In genomic region chr9:48538688-48539087, GRCm38 (mm10) we compare ENCODE assay signal across 8 mouse cellular contexts. TPM values are rescaled to one million over a fixed set of nuclear protein-coding genes. Genes with fewer than 3 reads are reported as not detected.
A peak's percentile ranks its signal among the peaks of the same experiment; 100 is the strongest.
DNase-seq lines count a peak whose midpoint lies in the region; ATAC-seq lines count a peak whose summit lies in the region.

No protein-coding gene starts in this region.

- peaks cover 7% of the 10 kb centered on the region for H3K27me3 ChIP-seq in heart, embryonic 14.5 days (ENCODE audit: control insufficient read depth, insufficient read depth, low read length)
- no peaks in the 10 kb centered on the region for H3K27me3 ChIP-seq in midbrain, embryonic 16.5 days (ENCODE audit: control insufficient read depth, insufficient read depth, low read depth, low read length)

- H3K9ac ChIP-seq in heart, embryonic 14.5 days (ENCODE audit: low read length), result no peak overlapping the region; the same call in 1 of the 2 replicates
- H3K9ac ChIP-seq in midbrain, embryonic 16.5 days (ENCODE audit: low read depth, low read length), result peak overlapping the region; percentile 27; the same call in 1 of the 2 replicates

- H3K4me2 ChIP-seq in heart, embryonic 14.5 days (ENCODE audit: low read length), result peak overlapping the region; percentile 63
- peak overlapping the region; percentile 57 for H3K4me2 ChIP-seq in midbrain, embryonic 16.5 days (ENCODE audit: low read length)

- ATAC-seq in heart, embryonic 14.5 days (ENCODE audit: insufficient number of reproducible peaks, insufficient read depth, low FRiP score, low read depth), result no peak
- ATAC-seq in common myeloid progenitor, adult 5-6 weeks (replicated peaks; ENCODE audit: low read depth, poor library complexity, severe bottlenecking), result 0 out of 2 replicates have a peak, but pooled peaks have one; percentile 8
- ATAC-seq in midbrain, embryonic 16.5 days, result 0 out of 2 replicates have a peak, but pooled peaks have one; percentile 21
- ATAC-seq in megakaryocyte progenitor cell, adult 5-6 weeks (replicated peaks; ENCODE audit: poor library complexity), result no peak

- DNase-seq in heart, postnatal 14 days, result no peak
- peak; percentile 68 for DNase-seq in CD4-positive helper T cell, adult 2 months (ENCODE audit: low read depth, low spot score)
- DNase-seq in hindlimb bud, embryonic 11.5 days (ENCODE audit: extremely low spot score, low read depth, low spot score), result peak; percentile 8
- DNase-seq in adrenal gland, adult 8-10 months, result no peak

- peaks cover 3 to 5% of the 10 kb centered on the region in 2 experiments; a peak in 1 of 4 replicates for H3K4me1 ChIP-seq in heart, embryonic 14.5 days (ENCODE audit: control insufficient read depth in 2 of 2, insufficient read depth in 2 of 2, low read length in 2 of 2)
- peaks cover 9% of the 10 kb centered on the region; the same call in 1 of the 2 replicates for H3K4me1 ChIP-seq in midbrain, embryonic 16.5 days (ENCODE audit: control insufficient read depth, insufficient read depth, low read length)

- H3K4me3 ChIP-seq in heart, embryonic 14.5 days (ENCODE audit: control insufficient read depth in 1 of 2, insufficient read depth in 1 of 2, low read depth in 1 of 2, low read length in 2 of 2), result peak overlapping the region; percentile 27; a peak in 3 of 4 replicates
- H3K4me3 ChIP-seq in midbrain, embryonic 16.5 days (ENCODE audit: low read depth, low read length), result peak overlapping the region; percentile 17

- intact Hi-C loops in heart, postnatal 14 days (cut with DNase I), result no loop called here

- H3K27ac ChIP-seq in heart, embryonic 14.5 days (replicated peaks in 1 of 2; ENCODE audit: control insufficient read depth in 1 of 2, insufficient read depth in 1 of 2, low read depth in 2 of 2, low read length in 2 of 2), result no peak overlapping the region
- H3K27ac ChIP-seq in midbrain, embryonic 16.5 days (ENCODE audit: low read length), result 0 out of 2 replicates have a peak overlapping the region, but pooled peaks have one; percentile 34

- WGBS in heart, embryonic 14.5 days, result 18% methylated on average over 12 of the region's 12 CpGs
- WGBS in midbrain, embryonic 16.5 days, result 10% methylated on average over 12 of the region's 12 CpGs

- H3K36me3 ChIP-seq in heart, embryonic 14.5 days (ENCODE audit: control insufficient read depth, insufficient read depth, low read length), result no peaks in the 10 kb centered on the region
- H3K36me3 ChIP-seq in midbrain, embryonic 16.5 days (ENCODE audit: control insufficient read depth, insufficient read depth, low read length), result no peaks in the 10 kb centered on the region

- peaks cover 5% of the 10 kb centered on the region; the same call in 1 of the 2 replicates for H3K9me3 ChIP-seq in heart, embryonic 14.5 days (ENCODE audit: control insufficient read depth, low read length)
- H3K9me3 ChIP-seq in midbrain, embryonic 16.5 days (replicated peaks; ENCODE audit: control insufficient read depth, low read length, poor library complexity, severe bottlenecking), result no peaks in the 10 kb centered on the region

RNA-seq across cellular contexts. Expression of gene Gm5617, which starts 43.4 kb away (rescaled TPM):
- 36.7 and 40.7 TPM in 2 replicates for polyA plus RNA-seq in heart, embryonic 14.5 days (2014; fragmentation: Nextera tagmentation; extraction: Ambion mirVana)
- 10 to 100 TPM; 18.5 to 23.1 TPM for total RNA-seq in heart, postnatal 14 days (2021)
- total RNA-seq in common myeloid progenitor, adult 5-6 weeks (2017), result 6.5 and 14.3 TPM in 2 replicates
- 21.0 and 21.5 TPM in 2 replicates for polyA plus RNA-seq in midbrain, embryonic 16.5 days (2015; fragmentation: Nextera tagmentation; extraction: Ambion mirVana)
- total RNA-seq in megakaryocyte progenitor cell, adult 5-6 weeks (2015), result 4.9 and 8.8 TPM in 2 replicates
- 6.3 and 13.5 TPM in 2 replicates for total RNA-seq in megakaryocyte progenitor cell, adult 5-6 weeks (2017)
- 10 to 100 TPM; 29.0 to 44.7 (median 41.5) TPM for total RNA-seq in adrenal gland, adult 8-10 months (2022)

RNA-seq across cellular contexts. Expression of gene Rbm7, which starts 43.6 kb away (rescaled TPM):
- polyA plus RNA-seq in heart, embryonic 14.5 days (2014; fragmentation: Nextera tagmentation; extraction: Ambion mirVana), result 84.5 and 85.7 TPM in 2 replicates
- total RNA-seq in heart, postnatal 14 days (2021), result 10 to 100 TPM; 26.8 to 29.6 TPM
- 84.4 and 91.8 TPM in 2 replicates for total RNA-seq in common myeloid progenitor, adult 5-6 weeks (2017)
- polyA plus RNA-seq in midbrain, embryonic 16.5 days (2015; fragmentation: Nextera tagmentation; extraction: Ambion mirVana), result 73.8 and 82.6 TPM in 2 replicates
- total RNA-seq in megakaryocyte progenitor cell, adult 5-6 weeks (2015), result 117 and 122 TPM in 2 replicates
- total RNA-seq in megakaryocyte progenitor cell, adult 5-6 weeks (2017), result 97.9 and 109 TPM in 2 replicates
- 10 to 100 TPM; 65.1 to 78.1 (median 71.5) TPM for total RNA-seq in adrenal gland, adult 8-10 months (2022)

RNA-seq across cellular contexts. Expression of gene Rexo2, which starts 58.3 kb away (rescaled TPM):
- polyA plus RNA-seq in heart, embryonic 14.5 days (2014; fragmentation: Nextera tagmentation; extraction: Ambion mirVana), result 73.1 and 75.2 TPM in 2 replicates
- 10 to 100 TPM; 57.4 to 62.1 TPM for total RNA-seq in heart, postnatal 14 days (2021)
- 164 and 190 TPM in 2 replicates for total RNA-seq in common myeloid progenitor, adult 5-6 weeks (2017)
- polyA plus RNA-seq in midbrain, embryonic 16.5 days (2015; fragmentation: Nextera tagmentation; extraction: Ambion mirVana), result 119 and 120 TPM in 2 replicates
- 106 and 124 TPM in 2 replicates for total RNA-seq in megakaryocyte progenitor cell, adult 5-6 weeks (2015)
- 164 and 165 TPM in 2 replicates for total RNA-seq in megakaryocyte progenitor cell, adult 5-6 weeks (2017)
- total RNA-seq in adrenal gland, adult 8-10 months (2022), result 100 to 1,000 TPM; 122 to 161 (median 136) TPM

Comparison
In these comparisons a context has a peak if more than half of its experiments do, and no peak if none do; other contexts are left out.
1. ATAC-seq: peak in common myeloid progenitor, adult 5-6 weeks (single experiment) and midbrain, embryonic 16.5 days (single experiment); none in heart, embryonic 14.5 days (single experiment) and megakaryocyte progenitor cell, adult 5-6 weeks (single experiment).
2. DNase-seq: peak in CD4-positive helper T cell, adult 2 months (single experiment) and hindlimb bud, embryonic 11.5 days (single experiment); none in heart, postnatal 14 days (0 of 2) and adrenal gland, adult 8-10 months (single experiment).